Mouse (Mus musculus) limb, embryonic 11.5 days (tissue): ENCODE data around the gene Tdrkh. TPM values are rescaled to one million over a fixed set of nuclear protein-coding genes. Genes with fewer than 3 reads are reported as not detected.

Experiments used
- ATAC-seq: fragments of 200-750 bp; cut with Nextera tagmentation; 2 replicates; pipeline ENCODE4 v1.8.0; 2017; ENCODE audit warnings: low read depth; ENCODE audit not compliant: insufficient number of reproducible peaks, low FRiP score, low TSS enrichment
- DNase-seq: peaks from one replicate; pipeline ENCODE4 v3.0.0-alpha.2; 2015; ENCODE audit warnings: low spot score
- H3K27ac ChIP-seq: fragments of 300-500 bp; sonication (generic); replicated peaks from 2 replicates; pipeline ENCODE4 v1.5.1; 2014; ENCODE audit warnings: low read depth, mild to moderate bottlenecking, low read length
- H3K27me3 ChIP-seq: fragments of 300-500 bp; sonication (generic); 2 replicates; pipeline ENCODE4 v1.6.1; 2014; ENCODE audit warnings: mild to moderate bottlenecking, low read length, mixed read lengths; ENCODE audit not compliant: control insufficient read depth, insufficient read depth
- H3K36me3 ChIP-seq: fragments of 300-500 bp; sonication (generic); 2 replicates; pipeline ENCODE4 v1.6.1; 2014; ENCODE audit warnings: mild to moderate bottlenecking, low read length, moderate library complexity, mixed read lengths; ENCODE audit not compliant: control insufficient read depth, insufficient read depth
- H3K4me1 ChIP-seq: fragments of 300-500 bp; sonication (generic); 2 replicates; pipeline ENCODE4 v1.6.1; 2014; ENCODE audit warnings: low read length, mixed read lengths; ENCODE audit not compliant: control insufficient read depth, insufficient read depth
- H3K4me2 ChIP-seq: fragments of 300-500 bp; sonication (generic); 2 replicates; pipeline ENCODE4 v1.6.1; 2014; ENCODE audit warnings: low read depth, mild to moderate bottlenecking, moderate library complexity; ENCODE audit not compliant: severe bottlenecking
- H3K4me3 ChIP-seq: fragments of 300-500 bp; sonication (generic); 2 replicates; pipeline ENCODE4 v1.5.1; 2014; ENCODE audit warnings: low read depth, low read length
- H3K9ac ChIP-seq: fragments of 300-500 bp; sonication (generic); 2 replicates; pipeline ENCODE4 v1.6.1; 2014; ENCODE audit warnings: mild to moderate bottlenecking, low read length
- H3K9me3 ChIP-seq: fragments of 300-500 bp; sonication (generic); 2 replicates; pipeline ENCODE4 v1.6.1; 2016; ENCODE audit warnings: low read length; ENCODE audit not compliant: control insufficient read depth
- WGBS: fragments of 180-500 bp; shearing (Covaris S2); extraction: QIAGEN DNeasy Blood & Tissue Kit; methylation state at CpG from one replicate; pipeline ENCODE4 v1.1.7; 2014; 5-methylcytosine and 5-hydroxymethylcytosine counted together
- polyA plus RNA-seq: library from polyadenylated mRNA; unstranded; fragments of >200 nt; fragmentation: Nextera tagmentation; extraction: Ambion mirVana; gene quantifications from 2 replicates; pipeline ENCODE4 v1.2.1, GENCODE M21; 2014

The Tdrkh gene
- polyA plus RNA-seq, 1 experiment from 2014 or later = 8.5 TPM

DNA sequence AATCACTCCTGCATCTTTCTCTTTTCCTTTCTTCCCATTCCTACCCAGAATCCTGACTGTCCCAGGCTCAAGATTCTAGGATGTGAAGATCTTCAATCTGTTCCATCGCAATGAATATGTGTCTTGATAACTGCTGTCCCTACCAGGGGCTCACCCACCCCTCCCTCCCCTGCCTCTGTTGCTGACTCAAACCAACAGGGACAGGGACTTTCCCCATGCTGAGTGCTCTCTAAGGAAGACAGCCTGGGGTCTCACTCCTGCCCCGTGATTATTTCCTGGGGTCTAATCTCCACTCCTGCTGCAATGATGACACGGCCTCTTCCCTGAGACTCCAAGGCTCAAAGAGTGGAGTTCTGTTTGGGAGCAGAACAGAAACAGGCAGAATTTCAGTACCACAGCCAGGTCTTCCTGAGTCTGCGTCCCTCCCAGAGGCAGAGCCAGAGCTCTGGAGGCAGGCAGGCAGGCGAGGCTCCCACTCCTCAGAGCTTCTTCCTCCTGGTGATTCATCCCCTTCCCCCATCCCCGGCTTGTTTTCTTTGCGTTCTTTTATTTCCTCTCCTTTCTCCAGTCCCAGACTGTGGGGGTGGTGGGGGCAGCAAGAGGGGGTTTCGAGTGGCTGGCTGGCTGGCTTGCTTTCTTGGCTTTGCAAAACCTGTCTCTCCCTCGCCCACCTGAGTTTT, 33.1 kb upstream of the Tdrkh start:
- no peaks in the 10 kb centered on the region for H3K36me3 ChIP-seq
- WGBS = 24% methylated on average over 9 of the region's 9 CpGs
- H3K4me2 ChIP-seq = no peak overlapping the region
- H3K4me1 ChIP-seq = 0 out of 2 replicates have a peak, but pooled peaks cover 3% of the 10 kb centered on the region
- DNase-seq (no peak), ATAC-seq (no peak)
- H3K4me3 ChIP-seq = no peak overlapping the region
- no peak overlapping the region for H3K27ac ChIP-seq
- no peaks in the 10 kb centered on the region for H3K27me3 ChIP-seq
- no peak overlapping the region for H3K9ac ChIP-seq
- no peaks in the 10 kb centered on the region for H3K9me3 ChIP-seq

DNA sequence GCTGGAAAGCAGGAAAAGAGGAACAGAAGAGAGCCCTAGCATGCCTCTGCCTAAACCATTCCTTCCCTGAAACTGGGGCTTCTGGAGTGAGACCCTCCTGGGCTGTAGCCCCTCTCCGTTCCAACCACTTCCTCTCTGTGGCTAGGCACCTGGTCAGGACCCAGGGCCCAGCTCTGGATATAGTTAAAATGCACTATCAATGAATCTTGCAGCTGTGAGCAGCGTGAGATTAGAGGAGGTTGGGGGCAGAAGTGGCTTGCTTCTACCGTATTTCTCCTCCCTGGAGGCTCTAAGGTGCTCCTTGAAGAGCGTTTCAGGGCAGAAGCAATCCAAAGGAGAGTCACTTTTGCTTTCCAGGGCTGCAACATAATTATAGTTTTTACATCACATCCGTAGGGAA, 30.8 kb upstream of the Tdrkh start:
- WGBS = 55% methylated on average over 5 of the region's 5 CpGs
- no peak for ATAC-seq
- no peak for DNase-seq
- H3K27ac ChIP-seq = no peak overlapping the region
- no peaks in the 10 kb centered on the region for H3K9me3 ChIP-seq
- no peak overlapping the region for H3K9ac ChIP-seq
- 0 out of 2 replicates have a peak, but pooled peaks cover 2% of the 10 kb centered on the region for H3K4me1 ChIP-seq
- H3K27me3 ChIP-seq = no peaks in the 10 kb centered on the region
- no peak overlapping the region for H3K4me3 ChIP-seq
- H3K36me3 ChIP-seq = no peaks in the 10 kb centered on the region
- no peak overlapping the region for H3K4me2 ChIP-seq

DNA sequence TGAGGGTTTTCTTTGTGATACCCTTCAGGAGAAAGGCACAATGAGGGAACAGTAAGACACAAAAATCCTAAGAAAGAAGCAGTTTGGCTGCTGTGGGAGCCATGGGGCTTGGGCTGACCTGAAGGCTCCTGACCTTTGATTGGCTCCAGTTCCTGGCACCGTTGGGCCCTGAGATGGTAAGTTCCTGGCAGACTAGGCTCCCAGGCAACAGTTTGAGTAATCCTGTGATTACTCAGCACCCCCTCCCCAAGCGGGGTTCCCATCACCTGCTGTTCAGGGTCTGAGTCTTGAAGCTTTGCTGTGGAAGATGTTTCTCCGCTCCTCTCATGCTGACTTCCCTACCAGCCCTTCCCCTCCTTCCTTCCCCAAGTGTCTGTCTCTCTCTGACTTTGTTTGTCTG, 29.6 kb upstream of the Tdrkh start:
- ATAC-seq = no peak
- Histone ChIP-seq H3K4me1 (no peaks in the 10 kb centered on the region), H3K4me3 (no peak overlapping the region), H3K9ac (no peak overlapping the region), H3K27ac (no peak overlapping the region), H3K9me3 (no peaks in the 10 kb centered on the region), H3K27me3 (no peaks in the 10 kb centered on the region), H3K4me2 (no peak overlapping the region), H3K36me3 (no peaks in the 10 kb centered on the region)
- no peak for DNase-seq
- WGBS = 70% methylated on average over 3 of the region's 3 CpGs

DNA sequence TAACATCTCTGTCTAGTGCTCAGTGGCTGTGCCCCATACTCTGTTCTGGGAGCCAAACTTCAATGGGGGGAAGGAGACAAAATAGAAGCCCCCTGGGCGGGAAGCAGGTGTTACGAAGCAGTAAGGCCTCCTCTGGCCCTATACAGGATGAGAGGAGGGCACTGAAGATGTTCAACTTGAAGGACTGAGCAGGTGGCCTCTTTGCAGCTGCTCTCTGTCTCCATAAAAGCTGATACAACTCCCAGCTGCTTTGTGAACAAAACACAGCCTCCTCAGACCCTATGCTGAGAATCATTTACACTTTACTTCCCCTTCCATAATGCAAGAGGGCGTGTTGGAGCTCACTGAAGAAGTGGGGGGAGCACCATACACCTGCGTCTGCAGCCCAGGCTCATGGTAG, 26.4 kb upstream of the Tdrkh start:
- no peak for DNase-seq
- H3K4me3 ChIP-seq = no peak overlapping the region
- no peaks in the 10 kb centered on the region for H3K9me3 ChIP-seq
- 65% methylated on average over 4 of the region's 4 CpGs for whole genome bisulfite sequencing
- H3K27ac ChIP-seq = no peak overlapping the region
- no peak for ATAC-seq
- H3K36me3 ChIP-seq = no peaks in the 10 kb centered on the region
- H3K4me1 ChIP-seq = no peaks in the 10 kb centered on the region
- no peak overlapping the region for H3K9ac ChIP-seq
- H3K4me2 ChIP-seq = no peak overlapping the region
- no peaks in the 10 kb centered on the region for H3K27me3 ChIP-seq

DNA sequence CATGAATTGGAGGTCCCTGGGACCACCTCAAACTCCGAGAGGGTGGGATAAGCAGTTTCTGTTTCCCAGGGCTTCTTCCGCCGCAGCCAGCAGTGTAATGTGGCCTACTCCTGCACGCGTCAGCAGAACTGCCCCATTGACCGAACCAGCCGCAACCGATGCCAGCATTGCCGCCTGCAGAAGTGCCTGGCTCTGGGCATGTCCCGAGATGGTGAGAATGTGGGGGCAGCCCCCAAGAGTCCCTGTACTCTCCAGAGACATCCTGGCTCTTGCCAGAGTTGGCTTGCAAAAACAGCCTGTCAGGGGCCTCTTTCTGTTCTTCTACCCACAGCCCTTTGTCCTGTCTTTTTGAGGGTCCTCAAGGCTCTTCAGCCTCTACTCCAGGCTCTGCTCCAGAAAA, 25.7 kb upstream of the Tdrkh start:
- H3K4me1 ChIP-seq = no peaks in the 10 kb centered on the region
- no peak overlapping the region for H3K9ac ChIP-seq
- H3K9me3 ChIP-seq = no peaks in the 10 kb centered on the region
- no peak overlapping the region for H3K4me3 ChIP-seq
- H3K4me2 ChIP-seq = no peak overlapping the region
- H3K27ac ChIP-seq = no peak overlapping the region
- DNase-seq (no peak), ATAC-seq (no peak)
- H3K36me3 ChIP-seq = no peaks in the 10 kb centered on the region
- no peaks in the 10 kb centered on the region for H3K27me3 ChIP-seq
- WGBS = 86% methylated on average over 10 of the region's 10 CpGs

DNA sequence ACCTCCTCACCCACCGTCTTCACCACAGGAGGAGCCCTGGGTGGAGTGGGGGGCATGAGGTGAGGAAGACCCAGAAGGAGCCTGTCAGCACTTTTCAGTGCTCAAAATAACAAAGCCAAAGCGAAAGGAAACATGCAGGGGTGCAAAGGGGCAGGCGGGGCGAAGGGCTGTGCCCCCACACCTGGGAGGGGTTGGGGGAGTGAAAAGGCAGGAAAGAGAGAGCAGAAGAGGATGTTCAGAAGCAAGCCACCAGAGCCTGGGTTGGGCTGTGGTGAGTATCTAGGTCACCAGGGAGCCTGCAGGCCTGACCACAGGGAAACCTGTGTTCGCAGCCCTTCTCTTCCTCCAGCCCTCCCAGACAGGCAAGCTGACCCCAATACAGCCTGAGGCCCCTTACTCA, 25.0 kb upstream of the Tdrkh start:
- WGBS = 82% methylated on average over 5 of the region's 5 CpGs
- no peak for ATAC-seq

DNA sequence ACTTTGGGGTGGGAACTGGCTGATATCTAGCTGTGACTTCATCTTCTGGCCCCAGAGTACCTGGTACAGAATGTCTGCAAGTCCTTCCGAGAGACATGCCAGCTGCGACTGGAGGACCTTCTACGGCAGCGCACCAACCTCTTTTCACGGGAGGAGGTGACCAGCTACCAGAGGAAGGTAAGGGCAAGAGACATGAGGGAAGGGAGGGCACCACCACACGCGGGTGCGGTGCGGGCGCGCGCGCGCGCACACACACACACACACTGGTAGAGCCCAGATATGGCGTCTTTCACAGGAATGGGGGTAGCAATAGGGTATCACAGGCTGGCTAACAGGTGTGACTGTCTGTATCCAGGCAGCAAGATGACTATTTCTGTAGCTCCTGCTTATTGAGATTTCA, 23.7 kb upstream of the Tdrkh start:
- H3K36me3 ChIP-seq = no peaks in the 10 kb centered on the region
- 95% methylated on average over 16 of the region's 16 CpGs for WGBS
- no peak for DNase-seq

More for the DNA sequence above, 25.0 kb upstream of the Tdrkh start:
- DNase-seq = no peak
- H3K9me3 ChIP-seq = no peaks in the 10 kb centered on the region
- no peaks in the 10 kb centered on the region for H3K36me3 ChIP-seq
- no peaks in the 10 kb centered on the region for H3K27me3 ChIP-seq
- no peak overlapping the region for H3K4me2 ChIP-seq
- no peak overlapping the region for H3K27ac ChIP-seq
- no peak overlapping the region for H3K9ac ChIP-seq
- no peak overlapping the region for H3K4me3 ChIP-seq
- no peaks in the 10 kb centered on the region for H3K4me1 ChIP-seq

DNA sequence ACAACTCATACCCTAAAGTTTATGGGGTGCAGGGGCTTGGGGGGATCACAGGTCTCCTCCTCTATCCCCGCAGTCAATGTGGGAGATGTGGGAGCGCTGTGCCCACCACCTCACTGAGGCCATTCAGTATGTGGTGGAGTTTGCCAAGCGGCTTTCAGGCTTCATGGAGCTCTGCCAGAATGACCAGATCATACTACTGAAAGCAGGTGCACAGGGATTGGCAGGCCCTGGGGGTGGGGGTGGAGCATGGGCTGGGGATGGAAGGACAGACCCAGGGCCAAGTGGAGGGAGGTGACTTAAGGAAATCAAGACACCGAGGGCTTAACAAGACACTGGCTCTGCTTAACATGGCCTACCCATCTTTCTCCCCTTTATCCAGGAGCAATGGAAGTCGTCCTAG, 22.1 kb upstream of the Tdrkh start:
- Histone ChIP-seq H3K4me3 (no peak overlapping the region), H3K9ac (no peak overlapping the region), H3K27ac (no peak overlapping the region), H3K4me1 (no peaks in the 10 kb centered on the region), H3K4me2 (no peak overlapping the region), H3K36me3 (no peaks in the 10 kb centered on the region), H3K27me3 (no peaks in the 10 kb centered on the region), H3K9me3 (no peaks in the 10 kb centered on the region)
- DNase-seq = no peak
- no peak for ATAC-seq
- 79% methylated on average over 5 of the region's 5 CpGs for WGBS

More for the DNA sequence above, 23.7 kb upstream of the Tdrkh start:
- no peaks in the 10 kb centered on the region for H3K4me1 ChIP-seq
- no peak overlapping the region for H3K4me3 ChIP-seq
- ATAC-seq = no peak
- H3K27me3 ChIP-seq = no peaks in the 10 kb centered on the region
- H3K27ac ChIP-seq = no peak overlapping the region
- H3K9ac ChIP-seq = no peak overlapping the region
- no peak overlapping the region for H3K4me2 ChIP-seq
- no peaks in the 10 kb centered on the region for H3K9me3 ChIP-seq

DNA sequence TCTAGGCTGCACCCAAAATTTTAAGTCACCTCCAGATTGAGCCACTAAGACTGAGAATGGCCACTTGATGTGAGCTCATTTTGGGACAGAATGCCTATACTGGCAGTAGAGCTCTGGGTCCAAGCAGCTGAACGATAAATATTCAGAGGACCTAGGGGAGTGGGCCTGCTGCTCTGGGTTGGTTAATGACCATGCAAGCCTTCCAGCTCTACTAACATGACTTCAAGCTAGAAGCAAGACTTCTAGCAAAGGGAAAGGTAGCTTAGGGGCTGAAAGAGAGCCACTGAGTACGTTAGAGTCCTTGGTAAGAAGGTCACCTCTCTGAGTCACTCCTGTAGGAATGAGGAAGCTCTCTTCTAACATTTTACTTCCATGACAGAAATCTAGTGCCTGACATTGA, 20.9 kb upstream of the Tdrkh start:
- Histone ChIP-seq H3K27me3 (no peaks in the 10 kb centered on the region; the same call in 1 of the 2 replicates), H3K9ac (no peak overlapping the region), H3K4me1 (no peaks in the 10 kb centered on the region), H3K9me3 (no peaks in the 10 kb centered on the region), H3K4me3 (no peak overlapping the region), H3K4me2 (no peak overlapping the region), H3K36me3 (no peaks in the 10 kb centered on the region), H3K27ac (no peak overlapping the region)
- ATAC-seq = no peak
- WGBS = 89% methylated on average over 2 of the region's 2 CpGs
- no peak for DNase-seq
